Mouse (Mus musculus) right cerebral cortex, adult 2 months (tissue): ENCODE results near the gene Rab8a.

Experiments
- DNase-seq, 2 experiments: peaks; one replicate each; pipeline ENCODE4 v3.0.0; 2021 to 2022; ENCODE audit warnings: low spot score in 2 of 2

Gene Rab8a

DNA sequence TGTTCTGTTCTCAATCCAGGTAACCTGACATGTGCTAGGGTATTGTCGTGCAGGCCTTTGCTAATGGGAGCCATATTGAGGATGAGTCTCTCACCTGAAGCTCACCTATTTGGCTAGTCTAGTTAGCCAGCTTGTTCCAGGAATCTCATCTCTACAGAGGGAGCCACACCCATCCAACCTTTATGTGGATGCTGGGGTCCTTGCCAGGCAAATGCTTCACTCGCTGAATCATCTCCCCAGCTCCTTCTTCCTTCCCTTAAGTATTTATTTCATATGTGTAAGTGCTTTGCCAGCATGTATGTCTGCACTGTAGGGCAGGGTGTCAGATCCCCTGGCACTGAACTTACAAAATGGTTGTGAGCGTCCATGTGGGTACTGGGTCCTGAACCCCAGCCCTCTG, 14.4 kb upstream of the Rab8a start:
- no peak for DNase-seq

DNA sequence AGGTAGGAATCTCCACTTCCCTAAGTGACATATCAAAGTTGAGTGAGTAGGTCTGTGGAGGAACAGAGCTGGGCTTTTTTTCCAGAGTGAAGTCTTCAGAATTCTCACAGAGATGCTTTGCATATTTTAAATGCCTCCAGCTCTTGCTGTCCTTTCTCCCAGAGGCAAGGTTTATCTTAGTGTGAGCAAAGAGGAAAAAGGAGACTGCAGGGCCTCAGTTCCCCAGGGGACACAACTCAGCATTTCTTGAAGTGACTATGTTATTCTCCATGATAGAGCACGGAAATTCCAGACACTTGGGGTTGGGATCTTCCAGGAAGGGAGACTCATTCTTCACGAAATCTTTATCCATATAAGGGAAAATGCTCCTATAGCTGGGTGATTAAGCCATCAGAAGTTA, 13.7 kb upstream of the Rab8a start:
- no peak for DNase-seq

DNA sequence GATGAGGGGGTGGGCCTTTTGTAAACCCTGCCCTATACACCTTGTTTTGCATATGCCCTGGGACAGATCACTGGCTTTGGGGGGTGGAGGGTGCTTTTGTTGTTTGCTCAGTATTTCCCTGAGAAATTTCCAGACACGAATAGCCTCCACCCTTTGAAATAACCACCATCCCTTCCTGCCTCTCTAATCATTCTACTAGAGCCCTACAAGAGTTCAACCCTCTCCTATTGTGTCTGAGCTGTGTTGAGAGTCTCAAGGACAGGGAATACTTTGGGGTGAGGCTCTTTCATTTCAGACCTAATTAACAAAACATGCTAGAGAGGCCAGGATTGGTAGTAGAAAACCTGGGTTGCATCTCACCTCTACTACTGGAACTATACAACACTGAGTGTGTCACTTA, 11.9 kb upstream of the Rab8a start:
- DNase-seq, result no peak

DNA sequence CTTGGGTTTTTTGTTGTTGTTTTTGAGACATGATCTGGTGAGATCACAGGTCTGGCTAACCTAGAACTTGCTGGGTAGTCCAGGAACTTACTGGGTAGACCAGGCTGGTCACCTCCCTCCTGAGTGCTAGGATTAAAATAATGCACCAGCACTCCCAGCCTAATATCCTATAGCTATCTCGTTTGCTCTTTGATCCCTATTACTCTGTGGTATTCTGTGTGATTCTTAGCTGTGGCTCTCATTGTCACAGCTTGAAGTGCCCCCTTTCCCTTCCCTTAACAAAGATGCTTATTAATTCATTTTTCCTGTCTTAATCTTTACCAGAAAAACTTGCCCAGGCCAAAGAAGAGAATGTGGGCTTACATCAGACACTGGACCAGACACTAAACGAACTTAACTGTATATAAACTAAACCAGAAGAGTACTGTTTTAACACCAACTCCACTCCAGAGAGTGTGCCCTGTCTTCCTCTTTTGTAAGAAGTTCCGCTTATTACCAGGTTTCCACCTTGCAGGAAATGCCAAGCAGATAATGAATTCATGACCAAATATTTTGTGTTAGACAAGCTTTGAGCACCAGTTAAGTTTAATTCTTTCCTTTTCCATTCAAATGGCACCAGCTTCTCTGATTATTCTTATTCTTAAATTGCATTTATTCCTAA, 9.5 kb upstream of the Rab8a start:
- DNase-seq, result no peak

DNA sequence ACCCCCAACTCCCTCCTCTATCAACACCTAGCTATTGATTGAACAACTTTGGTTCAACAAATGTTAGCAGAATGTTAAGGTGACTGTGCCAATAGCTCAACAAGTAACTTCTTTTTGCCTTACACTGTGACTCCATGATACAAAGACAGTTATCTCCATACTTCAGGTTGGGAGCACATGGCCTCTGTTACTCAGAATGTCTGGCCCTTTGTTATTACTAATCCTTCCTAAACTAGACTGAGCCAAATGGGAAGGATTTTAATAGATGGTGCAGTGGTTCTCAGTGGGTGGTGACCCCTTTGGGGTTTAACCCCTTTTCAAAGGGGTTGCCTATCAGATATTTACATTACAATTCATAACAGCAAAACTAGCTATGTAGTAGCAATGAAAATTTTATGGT, 7.6 kb upstream of the Rab8a start:
- DNase-seq, result no peak

DNA sequence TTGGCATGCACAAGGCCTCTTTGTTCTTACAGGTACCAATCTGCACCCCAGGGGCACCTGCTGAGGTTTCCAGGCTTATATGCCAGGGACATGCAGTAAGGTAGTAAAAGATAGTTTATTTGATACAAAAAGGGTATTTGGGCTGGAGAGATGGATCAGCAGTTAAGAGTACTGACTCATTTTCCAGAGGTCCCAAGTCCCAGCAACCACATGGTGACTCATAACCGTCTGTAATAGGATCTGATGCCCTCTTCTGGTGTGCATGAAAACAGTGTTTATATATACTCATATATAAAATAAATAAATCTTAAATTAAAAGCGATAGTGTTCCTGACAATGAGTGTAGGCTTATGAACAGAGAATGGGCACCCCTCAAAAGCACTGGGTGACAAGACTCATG, 2.9 kb upstream of the Rab8a start:
- no peak for DNase-seq

DNA sequence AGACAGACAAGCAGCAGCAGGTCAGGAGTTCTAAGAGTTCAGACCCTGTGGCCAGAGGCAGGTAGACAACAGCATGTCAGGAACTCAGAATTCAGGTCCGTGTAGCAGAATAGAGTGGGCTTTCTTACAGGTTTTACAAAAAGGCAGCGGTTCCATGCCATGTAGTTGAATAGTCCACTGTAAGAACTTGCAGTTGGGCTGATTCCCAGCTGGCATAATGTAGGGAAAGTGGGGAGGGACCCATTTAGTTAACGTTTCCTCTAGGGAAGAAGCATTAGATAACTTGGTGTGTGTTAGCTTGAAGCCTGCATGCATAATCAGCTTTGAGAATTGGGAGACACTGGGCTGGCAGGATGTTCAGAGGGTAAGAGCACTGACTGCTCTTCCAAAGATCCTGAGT, 2.3 kb upstream of the Rab8a start:
- no peak for DNase-seq

DNA sequence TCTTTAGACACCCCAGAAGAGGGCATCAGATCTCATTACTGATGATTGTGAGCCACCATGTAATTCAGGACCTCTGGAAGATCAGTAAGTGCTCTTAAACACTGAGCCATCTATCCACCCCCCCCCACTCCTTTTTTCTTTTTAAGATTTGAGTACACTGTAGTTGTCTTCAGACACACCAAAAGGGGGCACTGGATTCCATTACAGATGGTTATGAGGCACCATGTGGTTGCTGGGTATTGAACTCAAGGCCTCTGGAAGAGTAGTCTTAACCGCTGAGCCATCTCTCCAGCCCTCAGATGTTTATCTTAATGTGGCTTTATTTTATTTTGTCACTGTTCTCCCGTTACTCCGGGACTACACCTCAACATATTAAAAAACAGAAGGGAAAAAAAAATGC, 993 bp upstream of the Rab8a start:
- DNase-seq, result no peak

DNA sequence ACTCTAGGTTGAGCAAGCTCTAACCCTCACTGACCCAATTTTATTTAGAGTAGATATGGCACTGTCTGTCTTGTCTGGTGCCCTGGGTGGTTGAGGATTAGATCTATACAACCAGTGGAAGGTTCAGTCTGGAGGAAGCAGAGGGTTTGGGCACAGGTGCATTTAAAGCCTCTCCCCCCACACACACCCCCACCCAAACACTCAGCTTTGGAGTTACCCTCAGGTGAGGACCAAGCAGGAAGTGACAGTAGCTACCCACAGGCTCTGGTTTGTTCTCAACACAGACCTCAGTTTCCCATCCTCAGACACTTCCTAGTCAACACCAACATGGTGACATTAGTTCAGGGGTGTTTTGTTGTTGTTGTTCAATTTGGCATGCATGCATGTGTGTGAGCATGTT, 1.8 kb downstream of the Rab8a start:
- no peak for DNase-seq

DNA sequence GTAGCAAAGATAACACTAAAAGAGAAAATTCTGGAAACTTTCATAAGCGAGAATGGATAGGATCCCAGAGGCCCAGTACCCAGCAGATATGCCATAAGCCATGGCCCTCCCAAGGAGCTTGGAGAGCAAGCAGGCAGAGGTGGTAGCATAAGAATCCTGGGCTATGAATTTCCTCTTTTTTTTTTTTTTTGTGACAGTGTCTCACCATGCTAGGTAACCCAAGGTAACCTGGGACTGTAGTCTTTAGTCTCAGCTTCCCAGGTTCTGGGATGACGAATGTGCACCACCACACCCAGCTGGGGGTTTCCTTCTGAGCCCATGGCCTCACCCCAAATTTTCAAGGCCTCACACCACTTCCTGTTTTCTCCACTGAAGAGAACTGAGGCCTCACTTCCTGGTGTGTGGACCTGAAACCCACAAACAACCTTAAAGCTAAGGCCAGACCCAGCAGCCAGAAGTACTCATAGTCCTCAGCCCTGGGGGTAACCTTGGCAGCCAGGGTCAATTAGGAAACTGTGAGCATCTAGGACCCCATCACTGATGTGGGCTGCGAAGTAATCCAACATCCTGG, 8.2 kb downstream of the Rab8a start:
- no peak for DNase-seq

DNA sequence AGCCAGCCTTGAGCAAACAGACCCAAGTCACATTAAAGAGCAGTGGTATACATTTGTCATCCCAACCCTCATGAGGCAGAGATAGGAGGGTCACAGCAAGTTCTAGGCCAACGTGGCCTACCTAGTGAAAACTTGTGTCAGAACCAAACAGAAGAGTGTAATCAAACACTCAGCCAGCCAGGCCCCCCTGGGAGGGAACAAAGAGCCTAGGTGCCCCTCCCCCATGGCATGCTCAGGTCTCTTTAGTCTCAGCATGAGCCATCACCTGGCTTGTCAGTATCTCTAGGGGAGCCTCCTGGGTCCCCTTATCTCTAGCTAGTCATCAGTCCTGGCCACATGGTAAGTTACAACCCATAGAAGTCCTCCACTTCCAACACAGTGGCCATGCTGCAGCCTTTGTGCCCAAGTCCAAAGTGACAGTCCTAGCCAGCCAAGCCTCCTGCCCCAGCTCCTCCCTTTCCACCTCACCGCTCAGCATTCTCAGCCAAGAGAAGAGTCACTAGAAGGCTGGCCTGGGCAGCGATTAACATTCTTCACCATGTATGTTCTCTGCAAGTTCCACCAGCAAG, 8.8 kb downstream of the Rab8a start:
- no peak for DNase-seq

DNA sequence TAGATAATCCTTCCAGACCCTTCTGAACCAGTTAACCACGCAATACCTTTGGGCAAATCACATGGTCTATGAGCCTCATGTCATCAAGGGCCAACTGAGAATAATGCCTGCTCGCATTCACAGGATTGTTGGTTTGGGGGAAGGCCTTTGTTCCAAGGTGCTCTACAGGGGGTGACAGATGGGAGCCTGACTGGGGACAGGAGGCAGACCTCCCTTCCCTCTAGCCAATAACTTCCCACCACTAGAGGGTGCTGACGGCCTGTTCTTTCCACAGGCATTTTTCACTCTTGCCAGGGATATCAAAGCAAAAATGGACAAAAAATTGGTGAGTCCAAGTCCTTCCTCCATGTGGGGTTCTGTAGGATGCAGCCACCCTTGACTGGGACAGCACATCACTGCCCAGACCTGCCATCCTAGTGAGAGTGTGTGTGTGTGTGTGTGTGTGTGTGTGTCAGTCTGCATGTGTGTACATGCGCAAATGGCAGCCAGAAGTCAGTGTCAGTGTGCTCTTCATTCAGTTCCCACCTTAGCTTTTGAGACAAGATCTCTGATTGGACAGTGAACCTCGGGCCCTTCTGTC, 16.4 kb downstream of the Rab8a start:
- DNase-seq, result peak; percentile 83 to 85

DNA sequence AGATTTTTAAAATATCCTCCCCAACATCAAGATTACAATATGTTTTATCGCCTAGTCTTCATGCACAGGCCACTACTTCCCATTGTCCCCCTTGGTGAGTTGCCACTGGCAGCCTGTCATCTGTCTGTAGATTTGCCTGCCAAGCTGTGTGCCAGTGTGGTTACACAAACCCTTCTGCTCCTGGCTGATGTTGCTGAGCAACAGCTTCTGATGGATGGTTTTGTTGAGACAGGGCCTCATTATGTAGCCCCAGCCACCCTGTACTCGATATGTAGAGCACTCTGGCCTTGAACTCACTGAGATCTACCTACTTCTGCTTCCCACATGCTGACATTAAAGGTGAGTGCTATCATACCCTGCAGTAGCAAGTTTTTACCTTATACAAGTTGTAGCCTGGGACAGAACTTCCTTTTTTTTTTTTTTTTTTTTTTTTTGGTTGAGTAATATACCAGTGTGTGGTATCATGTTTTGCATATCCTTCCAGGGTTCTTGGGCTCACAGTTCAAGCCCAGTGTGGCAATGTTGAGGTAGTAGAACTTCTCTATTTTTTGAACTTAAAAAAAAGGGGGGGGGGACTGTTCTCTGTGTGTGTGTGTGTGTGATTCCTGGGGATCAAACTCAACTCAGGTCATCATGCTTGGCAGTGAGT, 22.7 kb downstream of the Rab8a start:
- DNase-seq, result no peak

DNA sequence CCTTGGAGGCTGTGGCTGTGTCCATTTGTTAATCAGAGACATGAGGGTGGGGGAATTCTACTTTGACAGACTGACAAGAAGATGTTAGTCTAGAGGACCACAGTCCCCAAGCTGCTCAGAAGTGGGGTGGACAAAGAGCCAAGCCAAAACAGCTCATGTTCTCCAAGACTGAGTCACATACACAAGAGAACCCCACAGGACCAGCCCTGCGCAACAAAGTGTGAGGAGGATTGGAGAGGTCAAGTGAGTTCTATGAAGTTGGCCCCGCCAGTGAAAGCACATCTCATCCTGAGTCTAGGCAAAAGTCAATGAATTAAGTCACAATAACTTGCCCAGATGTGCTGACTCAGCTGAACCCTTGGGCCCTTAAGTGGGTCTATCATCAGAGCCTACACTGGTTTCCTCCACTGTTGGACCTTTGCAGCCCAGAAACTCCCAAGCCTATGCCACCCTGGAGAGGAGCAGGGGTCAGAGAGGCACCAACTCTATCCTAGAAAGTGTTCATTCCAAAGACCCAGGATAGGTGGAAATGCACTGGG, 26.9 kb downstream of the Rab8a start:
- no peak for DNase-seq

DNA sequence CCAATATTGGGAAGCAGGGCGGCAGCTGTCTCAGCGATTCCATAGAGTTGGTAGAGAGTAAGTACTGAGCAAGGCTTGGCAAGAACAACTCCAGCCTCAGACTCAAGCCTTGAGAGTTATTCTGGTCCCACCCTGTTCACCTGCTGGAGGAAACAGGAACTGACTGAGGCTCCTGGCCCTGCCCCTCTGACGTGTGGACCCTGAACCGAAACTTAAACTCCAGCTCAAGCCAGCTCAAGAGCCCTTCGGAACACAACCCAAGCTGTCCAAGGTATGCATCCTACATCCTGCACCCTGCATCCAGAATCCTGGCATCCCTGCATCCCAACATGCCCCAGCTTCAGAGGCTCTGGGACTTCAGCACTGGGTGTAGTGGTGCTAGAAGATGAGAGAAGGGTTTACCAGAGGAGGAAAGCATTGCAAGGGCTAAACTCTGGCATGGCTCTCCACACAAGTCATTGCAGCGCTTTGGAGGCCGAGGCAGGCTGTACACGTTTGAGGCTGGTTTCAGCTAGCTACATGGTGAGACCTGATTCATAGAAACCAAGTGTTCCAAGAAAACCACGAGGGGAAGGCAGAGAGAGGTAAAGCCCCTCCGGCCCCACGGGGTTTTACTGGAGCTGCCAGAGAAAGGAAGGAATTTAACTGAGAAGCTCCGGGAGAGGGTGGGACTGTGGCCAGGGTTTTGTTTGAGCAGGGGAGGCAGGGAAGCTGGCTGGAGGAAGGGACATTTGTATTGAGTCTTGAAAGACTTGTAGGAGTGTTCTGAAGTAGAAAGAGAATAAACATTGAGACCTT, 28.6 kb downstream of the Rab8a start, which contains the start of gene Hsh2d:
Gene Hsh2d, plus strand, starts transcription at position 222 of the 798 bp plus-strand sequence.
- no peak for DNase-seq

DNA sequence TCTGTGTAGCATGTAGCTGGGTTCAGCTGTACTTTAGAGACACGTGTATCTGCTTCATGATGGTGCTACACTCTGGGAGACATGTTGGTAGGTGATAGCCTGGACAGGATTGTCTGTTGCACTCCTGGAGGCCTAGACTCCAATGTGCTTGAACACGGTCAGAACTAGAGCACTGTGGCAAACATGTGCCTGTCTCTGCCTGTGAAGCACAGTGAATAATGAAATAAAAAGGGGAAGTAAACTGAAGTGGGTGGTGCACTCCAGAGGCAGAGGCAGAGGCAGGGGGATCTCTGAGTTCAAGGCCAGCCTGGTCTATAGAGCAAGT, 29.2 kb downstream of the Rab8a start:
- no peak for DNase-seq

DNA sequence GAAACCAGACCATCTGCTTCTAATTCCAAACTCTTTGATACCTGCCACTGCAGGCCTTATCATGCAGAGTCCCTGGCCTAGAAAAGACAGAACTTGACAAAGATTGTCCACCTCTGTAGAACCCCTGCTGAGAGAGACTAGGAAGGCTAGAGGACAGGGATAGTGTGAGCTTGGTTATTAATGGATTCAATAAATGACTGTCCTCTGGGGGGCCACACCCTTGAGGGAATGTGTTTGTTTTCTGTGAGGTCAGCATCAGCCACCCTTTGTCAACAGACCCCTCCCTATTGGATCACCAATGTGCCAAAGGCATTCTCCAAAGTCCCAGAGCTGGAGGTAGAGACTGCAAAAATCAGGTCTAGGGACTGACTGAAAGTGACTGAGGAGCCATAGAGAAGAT, 31.1 kb downstream of the Rab8a start:
- DNase-seq, result no peak

DNA sequence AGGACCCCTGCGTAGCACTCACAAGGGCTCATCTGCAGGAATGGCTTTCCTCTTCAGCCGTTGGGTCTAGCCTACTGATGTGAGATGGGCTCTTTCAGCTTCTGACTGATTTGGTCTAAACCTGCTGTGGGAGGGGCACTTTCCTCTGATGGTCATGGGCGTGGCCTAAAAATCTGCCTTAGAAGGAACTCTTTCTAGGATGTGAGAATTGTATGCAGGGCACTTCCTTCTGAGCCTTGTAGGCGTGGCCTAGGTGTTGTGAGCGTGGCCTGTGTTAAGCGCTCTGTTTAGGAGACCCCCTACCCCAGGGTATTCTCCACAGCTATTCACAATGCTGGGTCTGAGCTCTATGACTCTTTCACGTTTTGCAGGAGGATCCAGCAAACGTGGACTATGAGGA, 37.0 kb downstream of the Rab8a start:
- DNase-seq, result no peak

DNA sequence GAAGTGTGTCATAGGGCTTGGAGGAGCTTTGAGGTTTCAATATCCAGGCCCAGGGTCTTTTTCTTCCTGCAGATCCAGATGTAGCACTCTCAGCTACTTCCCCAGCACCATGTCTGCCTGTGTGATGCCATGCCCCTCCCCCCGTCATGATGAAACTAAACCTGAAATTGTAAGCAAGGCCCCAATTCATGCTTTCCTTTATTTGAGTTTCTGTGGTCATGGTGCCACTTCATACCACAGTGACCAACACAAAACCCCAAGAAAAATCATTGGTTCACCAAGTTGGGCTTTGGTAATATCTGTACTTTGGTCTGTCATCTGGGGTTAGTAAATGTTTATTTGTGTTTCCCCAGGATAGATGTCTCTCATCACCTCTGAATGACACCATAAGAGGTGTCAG, 47.6 kb downstream of the Rab8a start:
- DNase-seq, result no peak

DNA sequence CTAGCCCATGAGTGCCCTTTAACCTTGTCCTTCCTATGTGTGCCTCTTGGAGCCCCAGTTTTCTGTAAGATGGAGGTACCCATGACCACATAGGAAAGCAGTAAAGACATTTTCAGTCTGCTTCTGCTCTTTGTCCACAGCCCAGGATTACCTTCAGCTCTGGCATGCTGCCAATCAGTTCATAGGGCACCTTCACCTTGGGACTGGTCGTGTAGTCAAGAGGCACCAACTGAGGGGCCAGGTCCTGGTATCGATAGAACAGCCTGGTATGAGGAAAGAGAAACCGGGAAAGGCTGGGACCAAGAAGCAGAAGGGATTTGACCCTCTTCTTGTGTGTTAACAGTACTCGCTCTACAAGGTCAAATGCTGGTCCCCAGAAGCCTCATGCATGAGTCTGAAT, 49.2 kb downstream of the Rab8a start:
- no peak for DNase-seq

DNA sequence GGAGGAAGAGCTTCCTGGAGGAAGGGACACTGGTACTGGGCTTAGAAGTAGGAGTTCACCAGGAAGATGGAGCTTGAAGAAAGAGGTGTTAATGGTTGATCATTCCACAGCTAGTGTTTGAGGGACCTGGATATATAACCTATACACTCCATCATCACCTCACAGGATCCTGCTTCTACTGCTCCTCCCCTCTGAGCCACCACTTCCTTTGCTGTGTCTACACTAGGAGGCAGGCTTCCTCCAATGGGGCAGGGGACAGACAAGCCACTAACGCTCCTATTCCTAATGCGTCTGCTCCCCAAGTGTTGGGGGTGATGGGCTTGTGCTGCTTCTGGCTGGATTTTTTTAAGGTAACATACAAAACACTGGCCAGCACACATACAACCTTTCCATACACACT, 49.7 kb downstream of the Rab8a start:
- no peak for DNase-seq

DNA sequence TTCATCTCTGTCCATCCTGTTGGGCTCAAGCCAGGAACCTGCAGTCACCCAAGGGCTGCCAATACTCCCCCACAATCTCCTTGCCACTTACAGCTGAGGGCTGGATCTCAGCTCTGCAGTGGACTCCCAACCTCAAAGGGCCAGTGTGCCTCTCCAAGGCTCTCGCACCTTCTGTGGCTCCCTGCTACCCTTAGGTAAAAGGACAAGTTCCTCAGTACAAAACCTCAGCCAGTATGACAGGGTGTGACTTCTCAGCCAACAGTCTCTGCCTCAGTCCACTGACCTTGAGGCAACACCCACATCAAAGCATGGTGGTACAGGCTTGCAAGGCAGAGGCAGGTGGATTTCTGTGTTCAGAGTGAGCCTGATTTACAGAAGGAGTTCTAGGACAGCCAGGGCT, 50.8 kb downstream of the Rab8a start:
- DNase-seq, result no peak
